Mouse (Mus musculus) cerebral cortex, adult 2 months (tissue): ENCODE data around the gene S1pr3.

Experiments used
- WGBS: fragments of 180-500 bp; shearing (Covaris S2); methylation state at CpG from one replicate; pipeline ENCODE4 v1.1.7; 2018; 5-methylcytosine and 5-hydroxymethylcytosine counted together

S1pr3 gene

DNA sequence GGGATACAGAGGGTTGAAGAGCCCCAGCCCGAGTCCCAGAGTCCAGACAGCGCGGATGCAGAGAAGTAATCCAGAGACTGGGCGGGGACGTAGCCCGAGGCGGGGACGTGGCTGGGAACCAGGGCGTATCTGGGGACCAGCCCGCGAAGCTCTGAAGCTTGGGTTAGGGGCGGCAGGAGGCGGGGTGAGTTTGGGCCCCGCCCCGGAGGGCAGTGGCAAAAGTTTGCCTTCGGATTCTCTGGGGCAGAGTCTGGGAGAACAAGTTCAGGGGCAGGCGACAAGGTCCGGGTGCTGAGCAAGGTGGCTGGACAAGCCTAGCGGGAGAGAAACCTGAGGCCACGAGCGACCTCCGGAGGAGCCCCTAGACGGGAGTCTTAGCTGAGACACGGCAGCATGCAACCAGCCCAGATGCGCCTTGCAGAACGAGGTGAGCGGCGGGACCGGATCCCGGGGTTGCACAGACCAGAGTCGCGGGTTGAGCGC lies at the start of gene S1pr3:
S1pr3 (plus strand) TSS at position 121 of the 483 bp plus-strand sequence.
- 4% methylated on average over 33 of the region's 33 CpGs for WGBS

DNA sequence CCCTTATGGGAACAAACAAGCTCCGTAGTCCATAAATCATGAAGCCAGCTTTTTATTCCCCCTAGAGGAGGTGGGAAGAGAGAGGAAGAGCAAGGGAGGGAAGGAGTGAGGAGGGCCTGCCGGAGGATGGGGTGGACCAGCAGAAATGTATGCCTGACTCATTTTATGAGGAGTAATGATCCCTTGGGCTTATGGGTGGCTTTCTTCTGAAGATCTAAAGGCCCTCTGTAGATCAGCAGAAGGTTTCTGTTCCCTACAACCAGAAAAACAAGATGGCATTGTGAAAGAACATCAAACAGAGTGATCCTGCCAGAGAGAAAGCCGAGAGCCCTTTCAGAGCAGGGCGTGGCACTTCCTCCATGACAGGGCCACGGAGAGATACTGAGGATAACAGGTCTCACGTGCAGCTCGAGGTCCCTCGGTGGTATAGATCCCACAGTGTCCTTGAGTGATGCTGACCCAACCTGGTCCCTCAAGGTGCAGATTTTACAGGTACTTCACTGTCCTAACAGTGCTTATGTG lies 47.9 kb upstream of the S1pr3 start:
- 77% methylated on average over 8 of the region's 8 CpGs for WGBS

DNA sequence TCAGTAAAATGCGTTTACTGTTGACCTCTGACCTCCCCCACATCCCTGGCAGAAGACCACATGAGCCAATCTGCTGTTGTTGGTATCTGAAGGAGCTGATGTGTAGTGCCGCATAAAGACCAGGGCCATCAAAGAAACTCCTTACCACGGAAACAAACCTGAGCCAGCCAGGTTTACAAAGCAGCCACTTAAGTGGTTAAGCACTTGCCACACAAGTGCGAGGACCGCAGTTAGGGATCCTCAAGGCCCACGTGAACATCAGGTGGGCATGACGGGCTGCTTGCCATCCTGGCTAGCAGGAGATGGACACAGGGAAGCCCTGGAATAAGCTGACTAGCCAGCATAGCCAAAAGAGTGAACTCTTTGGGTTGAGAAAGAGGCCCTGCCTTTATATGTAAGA lies 45.0 kb upstream of the S1pr3 start:
- 86% methylated on average over 7 of the region's 7 CpGs for WGBS

DNA sequence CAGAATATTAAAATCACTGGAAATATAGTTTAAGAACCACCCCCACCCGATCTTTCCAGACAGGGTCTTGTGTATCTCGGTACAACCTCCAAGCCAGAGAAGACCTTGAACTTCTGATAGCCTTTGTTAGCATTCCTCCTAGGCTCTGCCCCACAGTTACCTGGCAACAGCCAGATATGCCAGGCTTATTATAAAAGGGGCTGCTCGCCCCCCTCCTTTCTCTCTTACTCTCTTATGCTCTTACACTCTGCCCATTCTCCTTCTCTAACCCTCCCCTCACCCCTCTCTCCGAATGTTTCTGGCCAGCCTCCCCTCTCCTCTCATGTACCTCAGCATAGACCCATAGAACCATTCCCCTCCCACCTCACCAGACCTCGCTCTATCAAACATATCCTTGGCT lies 44.5 kb upstream of the S1pr3 start:
- 74% methylated on average over 5 of the region's 5 CpGs for WGBS

DNA sequence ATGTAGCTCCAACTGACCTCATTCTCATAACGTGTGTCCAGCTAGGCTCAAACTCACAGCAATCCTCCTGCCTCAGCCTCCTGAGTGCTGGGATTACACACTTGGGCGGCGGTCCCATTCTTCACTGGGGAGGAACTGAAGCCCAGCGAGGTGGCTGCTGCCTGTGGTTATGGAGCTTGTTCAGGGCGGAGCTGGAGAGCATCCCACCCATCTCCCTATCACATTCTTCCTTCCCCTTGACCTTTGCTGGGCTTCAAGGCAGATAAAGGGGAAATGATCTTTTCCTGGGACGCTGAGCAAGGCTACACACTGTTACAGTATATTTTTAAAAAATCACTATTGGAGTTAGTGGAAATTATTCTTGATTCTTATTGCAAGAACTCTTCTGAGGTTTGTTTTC lies 43.2 kb upstream of the S1pr3 start:
- 92% methylated on average over 6 of the region's 6 CpGs for WGBS

DNA sequence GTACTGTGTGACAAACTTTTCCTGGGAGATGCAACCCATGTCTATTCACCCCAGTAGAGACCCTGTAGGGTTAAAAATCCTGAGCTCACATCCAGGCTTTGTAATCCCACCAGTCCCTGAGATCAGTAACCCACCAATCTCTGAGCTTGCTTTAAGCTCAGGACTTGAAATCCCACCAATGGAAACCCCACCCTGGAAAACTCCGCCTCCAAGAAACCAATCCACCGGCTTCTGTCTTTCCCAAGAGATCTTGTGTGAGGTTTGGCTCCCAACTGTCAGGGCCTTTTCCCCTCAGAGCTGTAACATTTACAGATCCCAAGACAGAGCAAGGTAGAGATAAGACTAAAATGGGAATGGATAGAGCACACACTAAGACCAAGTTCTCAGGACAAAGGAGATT lies 40.1 kb upstream of the S1pr3 start:
- WGBS = 79% methylated on average over 2 of the region's 2 CpGs

DNA sequence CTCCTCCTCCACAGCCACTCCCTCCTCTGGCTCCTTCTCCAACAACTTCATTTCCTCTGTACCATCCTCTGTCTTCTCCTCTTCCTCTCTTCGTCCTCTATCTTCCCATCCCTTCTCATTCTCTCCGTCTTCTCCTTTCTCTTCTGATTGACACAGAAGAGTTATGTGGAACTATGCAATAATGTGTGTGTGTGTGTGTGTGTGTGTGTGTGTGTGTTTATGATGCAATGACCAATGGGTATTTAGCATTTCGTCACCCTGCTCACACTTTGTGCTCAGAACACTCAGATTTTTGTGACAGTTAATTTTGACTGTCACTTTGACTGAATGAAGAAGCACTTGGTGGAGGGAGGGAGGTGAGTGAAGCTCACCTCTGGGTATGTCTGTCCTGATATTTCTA lies 39.1 kb upstream of the S1pr3 start:
- 94% methylated on average over 3 of the region's 3 CpGs for WGBS

DNA sequence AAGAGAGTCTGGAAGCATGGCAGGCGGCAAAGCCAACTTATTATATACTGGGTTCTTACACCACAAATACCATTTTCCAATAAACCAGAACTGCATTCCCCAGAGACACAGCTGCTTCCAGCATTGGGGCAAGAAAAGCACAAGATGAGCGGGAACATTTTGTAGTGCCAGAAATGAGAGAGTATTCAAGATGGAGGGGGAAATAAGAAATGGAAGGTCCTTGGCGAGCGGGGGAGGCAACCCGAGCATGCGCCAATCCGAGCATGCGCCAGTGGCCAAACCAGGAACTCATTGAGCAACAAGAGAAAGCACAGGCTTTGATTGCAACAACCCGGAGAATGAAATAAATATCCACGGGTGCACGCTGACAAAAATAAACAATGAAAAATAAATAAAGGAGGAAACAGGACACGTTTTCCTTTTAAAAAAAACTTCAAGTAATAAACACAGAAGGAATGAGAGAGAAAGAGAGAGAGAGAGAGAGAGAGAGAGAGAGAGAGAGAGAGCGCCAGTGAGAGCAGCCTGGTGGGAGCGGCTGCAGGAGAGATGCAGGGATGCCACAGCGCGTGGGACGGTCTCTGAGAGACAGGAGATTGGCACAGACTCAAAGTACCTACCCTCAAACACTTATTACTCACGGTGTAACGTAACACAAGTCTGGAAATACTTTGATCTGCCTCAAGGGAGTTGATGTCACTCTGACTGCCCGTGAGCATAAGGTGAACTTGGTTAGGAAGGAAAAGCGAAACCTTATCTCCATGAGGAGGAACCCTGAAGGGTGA lies 34.2 kb upstream of the S1pr3 start:
- WGBS = 72% methylated on average over 21 of the region's 21 CpGs

DNA sequence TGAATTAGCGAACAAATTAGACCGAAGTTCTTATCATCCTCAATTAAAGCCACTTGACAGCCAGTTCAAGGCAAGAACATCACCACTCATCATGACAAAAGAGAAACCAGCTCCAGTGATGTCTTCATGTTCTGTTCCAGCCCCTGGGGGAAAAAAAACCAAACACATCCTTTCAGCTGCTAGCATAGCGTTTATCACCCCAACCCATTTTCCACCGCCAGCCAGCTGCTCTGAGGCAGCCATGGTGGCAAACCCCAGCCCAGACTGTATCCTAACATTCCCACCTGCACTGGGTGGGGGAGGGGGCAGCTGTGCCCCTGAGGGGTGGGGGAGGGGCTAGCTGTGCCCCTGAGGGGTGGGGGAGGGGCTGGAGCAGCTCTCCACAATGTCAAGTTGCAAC lies 30.3 kb upstream of the S1pr3 start:
- WGBS = 71% methylated on average over 4 of the region's 4 CpGs

DNA sequence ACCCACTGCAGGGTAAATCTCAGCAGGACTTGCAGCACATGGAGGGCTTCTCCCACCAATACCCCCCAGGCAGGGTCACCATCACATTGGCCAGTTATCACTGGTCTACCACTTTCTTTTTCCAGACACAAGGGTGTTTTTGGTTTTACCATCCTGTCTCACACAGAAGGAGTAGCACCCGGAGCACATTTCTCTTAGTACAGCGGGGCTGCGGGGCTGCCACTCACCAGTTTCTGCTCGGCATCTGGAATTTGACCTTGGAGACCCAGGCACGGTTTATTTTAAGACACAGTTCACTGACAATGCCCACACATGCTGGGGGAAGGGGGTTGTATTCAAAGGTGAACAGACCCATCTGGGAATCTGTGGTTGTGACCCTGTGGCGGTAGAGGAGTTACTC lies 28.8 kb upstream of the S1pr3 start:
- WGBS = 74% methylated on average over 6 of the region's 6 CpGs

DNA sequence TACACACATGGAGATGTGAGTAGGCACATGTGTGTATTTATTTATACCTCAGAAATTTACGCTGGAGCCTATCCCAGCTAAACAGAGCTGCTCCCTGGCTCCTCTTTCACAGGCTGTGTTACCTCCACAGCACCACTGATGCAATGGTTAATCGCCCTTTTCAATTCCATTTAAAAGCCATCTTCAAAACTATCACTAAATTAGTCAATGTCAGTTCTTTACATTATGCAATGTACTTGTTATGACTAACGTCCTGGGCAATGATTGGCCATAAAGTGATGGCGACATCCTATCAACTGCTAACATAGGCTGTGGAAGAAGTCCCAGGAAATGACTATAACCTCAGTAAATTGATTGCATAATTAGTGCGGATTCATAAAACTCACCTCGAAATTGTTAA lies 26.9 kb upstream of the S1pr3 start:
- 94% methylated on average over 6 of the region's 6 CpGs for WGBS

DNA sequence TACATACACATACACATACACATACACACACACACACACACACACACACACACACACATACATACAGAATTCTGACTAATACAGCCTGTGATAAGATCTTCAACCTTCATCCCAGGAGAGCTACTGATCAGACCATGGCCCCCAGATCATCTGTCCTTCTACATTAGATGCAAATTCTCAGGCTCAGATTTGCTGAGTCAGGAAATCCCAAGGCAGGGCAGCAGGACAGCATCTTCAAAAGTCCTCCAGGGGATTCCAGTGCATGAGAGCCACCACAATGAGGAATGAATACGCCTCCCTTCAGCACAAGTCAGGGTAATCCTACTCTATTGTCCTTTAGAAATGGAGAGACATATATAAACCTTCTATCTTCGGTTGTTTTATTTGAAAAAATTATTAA lies 23.5 kb upstream of the S1pr3 start:
- 97% methylated on average over 2 of the region's 2 CpGs for WGBS

DNA sequence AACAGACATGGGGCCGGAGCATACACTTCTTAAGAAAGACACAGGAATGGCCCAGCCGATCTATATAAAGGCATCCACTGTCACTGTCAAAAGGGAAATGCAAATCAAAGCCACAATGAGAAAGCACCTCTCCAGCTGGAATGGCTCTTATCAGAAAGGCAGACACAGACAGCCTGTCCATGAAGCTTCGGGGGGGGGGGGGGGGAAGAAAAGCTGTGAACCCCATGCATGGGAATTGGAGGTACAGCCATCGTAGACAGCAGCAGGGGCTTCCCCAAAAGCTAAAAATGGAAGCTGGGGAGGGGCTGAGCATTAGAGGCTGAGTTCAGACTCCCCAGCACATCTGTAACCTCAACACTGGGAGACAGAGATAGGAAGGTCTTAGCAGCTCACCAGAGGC lies 20.5 kb upstream of the S1pr3 start:
- 61% methylated on average over 4 of the region's 4 CpGs for WGBS

DNA sequence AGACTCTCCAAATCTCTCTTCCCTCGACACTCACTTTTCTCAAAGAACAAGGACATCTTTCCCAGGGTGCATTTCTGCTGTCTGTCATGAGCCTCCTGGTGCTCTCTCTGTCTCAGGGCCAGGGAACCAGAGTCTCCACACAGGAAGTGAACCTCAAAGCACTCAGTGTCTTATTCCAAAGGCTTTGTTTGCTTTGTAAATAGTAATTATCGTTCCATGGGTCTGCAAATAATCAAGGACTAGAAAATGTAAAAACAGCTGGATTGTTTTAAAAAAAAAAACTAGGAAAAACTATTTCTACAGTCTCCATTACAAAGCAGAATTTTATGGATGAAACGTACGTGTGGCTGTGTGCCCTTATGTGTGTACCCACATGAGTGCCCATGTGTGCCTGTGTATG lies 18.0 kb upstream of the S1pr3 start:
- 73% methylated on average over 4 of the region's 4 CpGs for WGBS

DNA sequence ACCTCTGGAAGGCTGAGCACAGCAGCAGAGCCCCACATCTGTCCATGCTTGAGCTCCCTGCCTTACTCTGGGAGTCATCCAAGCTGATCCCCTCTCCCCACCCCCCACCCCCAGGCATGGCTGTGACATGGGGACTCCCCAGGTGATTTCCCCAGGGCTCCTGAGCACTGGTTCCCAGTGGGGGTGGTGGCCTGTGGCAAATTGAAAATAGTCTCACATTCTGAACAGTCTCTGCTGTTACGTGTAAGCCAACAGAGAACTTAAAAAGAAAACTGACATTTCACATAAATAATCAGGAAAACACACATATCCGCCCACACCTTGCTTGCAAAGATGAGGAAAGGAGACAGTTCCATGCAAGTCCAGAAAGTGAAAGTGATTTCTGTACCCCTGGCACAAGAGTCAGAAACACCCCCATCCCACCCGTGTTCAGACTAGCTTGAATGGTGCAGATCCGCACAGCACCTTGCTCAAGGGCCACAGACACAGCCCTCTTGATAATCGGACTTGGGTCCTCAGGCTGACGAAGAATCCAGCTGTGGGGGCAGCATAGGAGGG lies 17.0 kb upstream of the S1pr3 start:
- 84% methylated on average over 6 of the region's 6 CpGs for WGBS

DNA sequence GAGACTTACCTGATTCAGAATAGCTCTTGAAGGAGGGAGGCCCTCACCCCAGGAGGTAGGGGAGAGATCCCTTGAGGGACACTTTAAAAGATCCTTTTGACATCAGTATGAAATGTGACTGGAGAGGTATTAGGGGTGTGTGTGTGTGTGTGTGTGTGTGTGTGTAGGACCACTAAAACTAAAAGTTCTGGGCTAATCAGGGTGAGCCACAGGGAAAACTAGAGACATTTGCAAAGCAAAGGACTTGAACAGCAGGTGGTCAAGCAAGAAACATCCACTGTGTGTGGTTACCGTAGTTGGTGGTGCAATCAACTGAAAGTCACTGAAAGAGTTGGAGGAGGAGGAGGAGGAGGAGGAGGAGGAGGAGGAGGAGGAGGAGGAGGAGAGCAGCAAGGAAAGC lies 16.2 kb upstream of the S1pr3 start:
- 50% methylated on average over 1 of the region's 1 CpGs for WGBS

DNA sequence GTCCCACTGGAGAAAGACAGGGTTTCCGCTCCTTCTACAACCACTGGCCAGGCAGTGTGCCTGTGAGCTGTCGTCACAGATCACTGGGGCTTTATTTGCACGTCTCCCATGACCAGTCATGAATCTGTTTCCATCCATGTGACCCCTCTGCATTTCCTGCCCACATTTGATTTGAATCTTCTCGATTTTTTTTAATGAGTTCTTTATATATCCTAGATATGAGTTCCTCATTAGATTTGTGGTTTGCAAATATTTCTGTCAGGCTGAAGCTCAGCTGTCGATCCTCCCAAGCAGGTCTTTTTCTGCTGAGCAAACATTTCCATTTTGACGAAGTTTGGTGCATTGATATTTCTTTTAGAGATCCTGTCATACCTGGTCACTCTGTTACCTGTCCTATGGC lies 10.6 kb upstream of the S1pr3 start:
- WGBS = 82% methylated on average over 6 of the region's 6 CpGs

DNA sequence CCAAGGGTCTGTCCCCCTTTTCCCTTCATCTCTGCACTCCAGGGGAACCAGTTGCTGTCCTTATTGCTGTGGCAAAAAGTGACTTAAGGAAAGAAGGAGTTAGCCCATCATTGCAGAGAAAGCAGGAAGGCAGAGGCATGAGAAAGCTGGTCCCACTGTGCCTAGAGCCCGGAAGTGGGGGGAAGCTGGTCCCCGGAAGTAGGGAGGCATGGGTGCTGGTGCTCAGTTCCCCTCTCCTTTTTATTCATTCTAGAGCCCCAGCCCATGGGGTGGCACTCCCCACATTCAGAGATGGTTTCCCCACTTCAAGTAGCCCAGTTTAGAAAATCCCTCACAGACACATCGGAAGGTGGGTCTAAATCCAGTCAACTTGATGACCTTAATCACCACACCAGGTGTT lies 8.9 kb upstream of the S1pr3 start:
- WGBS = 91% methylated on average over 3 of the region's 3 CpGs

DNA sequence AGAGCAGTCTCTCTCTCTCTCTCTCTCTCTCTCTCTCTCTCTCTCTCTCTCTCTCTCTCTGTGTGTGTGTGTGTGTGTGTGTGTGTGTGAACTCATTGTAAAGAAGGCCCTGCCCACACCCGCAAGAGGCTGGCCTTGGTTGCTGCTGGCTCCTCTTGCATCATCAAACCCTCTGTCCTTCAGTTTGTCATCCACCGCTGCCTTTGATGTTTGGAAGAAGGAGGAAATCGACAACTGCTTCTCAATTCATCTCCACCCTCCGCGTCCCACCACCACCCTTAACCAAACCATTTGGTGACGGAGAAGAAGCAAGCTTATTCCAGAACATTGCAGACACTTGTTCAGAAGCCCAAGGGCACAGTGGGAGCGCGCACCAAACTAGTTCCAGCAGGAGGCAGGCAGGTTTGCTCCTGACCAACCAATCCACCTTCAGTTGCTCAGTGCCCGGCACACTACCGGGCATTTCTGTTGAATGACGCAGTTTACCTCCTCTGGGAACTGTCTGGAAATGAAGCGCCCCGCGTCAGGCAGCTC lies 8.2 kb upstream of the S1pr3 start:
- WGBS = 40% methylated on average over 14 of the region's 14 CpGs

DNA sequence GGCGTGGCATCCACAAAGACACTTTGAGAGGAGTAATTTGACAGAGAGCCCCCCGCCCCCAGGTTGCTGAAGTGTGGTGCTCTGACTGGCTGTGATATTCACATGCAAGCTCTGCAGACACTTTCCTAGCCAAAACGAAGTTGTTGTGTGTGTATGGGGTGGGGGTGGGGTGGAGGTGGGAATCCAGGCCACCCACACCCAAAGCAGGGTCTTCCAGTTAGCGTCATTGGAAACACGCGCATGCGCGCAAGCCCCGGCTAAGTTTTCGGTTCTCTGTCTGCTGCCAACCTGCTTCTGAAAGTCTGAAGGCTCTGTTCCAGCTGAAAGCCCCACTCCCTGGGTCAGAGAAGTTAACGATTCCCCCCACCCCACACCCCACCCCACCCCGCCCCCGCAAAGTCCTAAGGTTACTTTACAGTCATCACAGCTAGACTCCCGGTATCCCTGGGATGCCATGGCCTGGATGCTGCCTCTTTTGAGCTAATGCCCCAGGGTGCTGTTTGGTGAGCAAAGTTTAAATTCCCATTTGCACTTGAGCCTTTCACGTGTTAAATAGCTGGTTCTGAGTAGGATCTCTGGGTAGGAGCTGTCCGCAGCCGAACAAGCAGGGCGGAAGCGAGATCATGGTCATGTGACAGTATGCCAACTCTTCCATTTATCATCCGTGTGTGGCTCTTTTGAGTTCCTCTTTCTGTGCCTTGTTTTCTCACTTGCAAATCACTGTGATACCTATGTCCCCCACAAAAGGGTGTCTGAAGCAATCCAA lies 7.5 kb upstream of the S1pr3 start:
- 9% methylated on average over 20 of the region's 20 CpGs for WGBS

DNA sequence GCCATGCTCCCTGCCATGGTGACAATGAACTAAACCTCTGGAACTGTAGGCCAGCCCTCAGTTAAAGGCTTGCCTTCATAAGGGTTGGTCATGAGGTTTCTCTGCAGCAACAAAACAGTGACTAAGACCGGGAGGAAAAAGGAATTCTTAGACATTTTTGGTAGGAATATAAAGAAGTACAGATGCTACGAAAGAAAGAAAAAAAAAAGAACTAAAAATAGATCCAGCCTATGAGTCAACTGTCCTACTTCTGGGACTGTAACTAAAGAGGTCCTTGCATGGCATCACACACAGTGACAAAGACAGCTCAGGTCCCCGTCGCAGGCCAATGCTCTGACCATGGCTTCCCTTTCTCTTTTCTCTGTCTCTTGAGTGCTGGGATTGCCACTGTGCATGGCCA lies 3.9 kb upstream of the S1pr3 start:
- WGBS = 39% methylated on average over 4 of the region's 4 CpGs

DNA sequence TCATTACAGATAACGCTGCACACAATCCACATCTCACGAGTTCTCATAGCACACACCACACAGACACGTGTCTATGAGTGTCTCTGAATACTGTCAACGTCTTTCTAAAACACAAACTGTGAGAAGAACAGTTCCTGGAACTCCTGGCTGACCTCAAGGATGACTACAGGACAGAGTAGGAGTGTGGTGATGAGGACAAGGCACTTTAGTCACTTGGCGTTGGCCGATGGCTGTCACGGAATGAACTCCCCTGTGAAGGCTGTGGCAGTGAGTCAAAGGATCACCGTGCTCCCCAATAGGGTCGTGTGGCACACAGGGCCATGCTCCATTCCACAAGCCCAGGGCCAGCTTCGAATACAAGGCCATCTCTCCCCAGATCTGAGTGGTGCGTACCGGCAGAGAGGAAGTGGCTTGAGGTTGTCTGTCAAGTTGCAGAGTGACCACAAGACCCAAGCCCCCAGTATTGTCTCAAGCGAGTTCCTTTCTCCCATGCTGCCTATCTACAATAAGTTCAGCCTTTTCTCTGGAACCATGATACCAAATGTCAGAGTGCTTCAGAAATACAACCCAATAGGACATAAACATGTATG lies 2.6 kb upstream of the S1pr3 start:
- WGBS = 89% methylated on average over 13 of the region's 13 CpGs
